Mouse (Mus musculus) kidney, embryonic 16.5 days (tissue): ENCODE results near the gene Gm20388. TPM values are rescaled to one million over a fixed set of nuclear protein-coding genes. Genes with fewer than 3 reads are reported as not detected.

Experiments used
- ATAC-seq: fragments of 200-750 bp; cut with Nextera tagmentation; 2 replicates; pipeline ENCODE4 v1.8.0; 2017; ENCODE audit warnings: moderate TSS enrichment; ENCODE audit not compliant: low FRiP score, low TSS enrichment
- H3K27ac ChIP-seq: fragments of 300-500 bp; sonication (generic); 2 replicates; pipeline ENCODE4 v1.5.1; 2014; ENCODE audit warnings: low read length
- H3K27me3 ChIP-seq: fragments of 300-500 bp; sonication (generic); 2 replicates; pipeline ENCODE4 v1.6.1; 2014; ENCODE audit warnings: low read length, control low read depth, mixed read lengths; ENCODE audit not compliant: insufficient read depth
- H3K36me3 ChIP-seq: fragments of 300-500 bp; sonication (generic); 2 replicates; pipeline ENCODE4 v1.6.1; 2014; ENCODE audit warnings: low read length, control low read depth, mixed read lengths; ENCODE audit not compliant: insufficient read depth
- H3K4me1 ChIP-seq: fragments of 300-500 bp; sonication (generic); 2 replicates; pipeline ENCODE4 v1.6.1; 2014; ENCODE audit warnings: low read length, control low read depth, mixed read lengths; ENCODE audit not compliant: insufficient read depth
- H3K4me2 ChIP-seq: fragments of 300-500 bp; sonication (generic); replicated peaks from 2 replicates; pipeline ENCODE4 v1.6.1; 2014; ENCODE audit warnings: low read depth, low read length
- H3K4me3 ChIP-seq: fragments of 300-500 bp; sonication (generic); 2 replicates; pipeline ENCODE4 v1.5.1; 2014; ENCODE audit warnings: mild to moderate bottlenecking, low read length
- H3K9ac ChIP-seq: fragments of 300-500 bp; sonication (generic); replicated peaks from 2 replicates; pipeline ENCODE4 v1.6.1; 2014; ENCODE audit warnings: low read length
- H3K9me3 ChIP-seq: fragments of 300-500 bp; sonication (generic); 2 replicates; pipeline ENCODE4 v1.6.1; 2016; ENCODE audit warnings: low read length, control low read depth
- WGBS: fragments of 180-500 bp; shearing (Covaris S2); extraction: QIAGEN DNeasy Blood & Tissue Kit; methylation state at CpG from one replicate; pipeline ENCODE4 v1.1.7; 2014; 5-methylcytosine and 5-hydroxymethylcytosine counted together
- polyA plus RNA-seq: library from polyadenylated mRNA; unstranded; fragments of >200 nt; fragmentation: Nextera tagmentation; extraction: Ambion mirVana; gene quantifications from 2 replicates; pipeline ENCODE4 v1.2.1, GENCODE M21; 2015

Gene Gm20388
- polyA plus RNA-seq, 1 experiment from 2014 or later, result 7.7 TPM

- no peak for ATAC-seq
- peaks cover 6% of the 10 kb centered on the region; the same call in 1 of the 2 replicates for H3K4me1 ChIP-seq
- H3K36me3 ChIP-seq, result no peaks in the 10 kb centered on the region
- no peak overlapping the region for H3K4me2 ChIP-seq
- H3K27me3 ChIP-seq, result 0 out of 2 replicates have a peak, but pooled peaks cover 2% of the 10 kb centered on the region
- 0 out of 2 replicates have a peak overlapping the region, but pooled peaks have one; percentile 69 for H3K9ac ChIP-seq
- H3K27ac ChIP-seq, result no peak overlapping the region
- no peak overlapping the region for H3K4me3 ChIP-seq
- 70% methylated on average over 7 of the region's 7 CpGs for WGBS
- H3K9me3 ChIP-seq, result no peaks in the 10 kb centered on the region
Observed at GRCm38 (mm10) chr8:121851716-121852115, 1941.1 kb downstream of the Gm20388 start.

GRCm38 (mm10) chr8:121852464-121852863 lies 1941.8 kb downstream of the Gm20388 start:
- Histone ChIP-seq H3K27ac (no peak overlapping the region), H3K4me2 (no peak overlapping the region), H3K27me3 (0 out of 2 replicates have a peak, but pooled peaks cover 2% of the 10 kb centered on the region), H3K4me1 (peaks cover 11% of the 10 kb centered on the region), H3K36me3 (no peaks in the 10 kb centered on the region), H3K4me3 (no peak overlapping the region), H3K9ac (no peak overlapping the region), H3K9me3 (no peaks in the 10 kb centered on the region)
- WGBS, result 62% methylated on average over 7 of the region's 7 CpGs
- no peak for ATAC-seq

GRCm38 (mm10) chr8:121853586-121853985 lies 1942.9 kb downstream of the Gm20388 start:
- 0 out of 2 replicates have a peak, but pooled peaks cover 2% of the 10 kb centered on the region for H3K27me3 ChIP-seq
- H3K9ac ChIP-seq, result no peak overlapping the region
- WGBS, result 83% methylated on average over 2 of the region's 2 CpGs
- ATAC-seq, result no peak
- no peak overlapping the region for H3K4me2 ChIP-seq
- no peaks in the 10 kb centered on the region for H3K36me3 ChIP-seq
- peaks cover 15% of the 10 kb centered on the region for H3K4me1 ChIP-seq
- H3K9me3 ChIP-seq, result no peaks in the 10 kb centered on the region
- no peak overlapping the region for H3K4me3 ChIP-seq
- H3K27ac ChIP-seq, result no peak overlapping the region

- no peak overlapping the region for H3K9ac ChIP-seq
- no peaks in the 10 kb centered on the region for H3K27me3 ChIP-seq
- 70% methylated on average over 14 of the region's 14 CpGs for WGBS
- H3K9me3 ChIP-seq, result no peaks in the 10 kb centered on the region
- no peak overlapping the region for H3K4me3 ChIP-seq
- H3K36me3 ChIP-seq, result no peaks in the 10 kb centered on the region
- ATAC-seq, result no peak
- H3K27ac ChIP-seq, result no peak overlapping the region
- H3K4me1 ChIP-seq, result peaks cover 9% of the 10 kb centered on the region; the same call in 1 of the 2 replicates
- no peak overlapping the region for H3K4me2 ChIP-seq
Observed at GRCm38 (mm10) chr8:121856071-121856746, 1945.6 kb downstream of the Gm20388 start.

- no peak; the same call in 1 of the 2 replicates for ATAC-seq
- Histone ChIP-seq H3K27ac (no peak overlapping the region), H3K4me3 (no peak overlapping the region), H3K27me3 (no peaks in the 10 kb centered on the region), H3K9me3 (no peaks in the 10 kb centered on the region), H3K4me2 (no peak overlapping the region), H3K4me1 (peaks cover 9% of the 10 kb centered on the region; the same call in 1 of the 2 replicates), H3K9ac (no peak overlapping the region), H3K36me3 (no peaks in the 10 kb centered on the region)
- WGBS, result 47% methylated on average over 9 of the region's 9 CpGs
Observed at GRCm38 (mm10) chr8:121857331-121857730, 1946.7 kb downstream of the Gm20388 start.

GRCm38 (mm10) chr8:121857747-121858146 lies 1947.1 kb downstream of the Gm20388 start:
- H3K4me2 ChIP-seq, result no peak overlapping the region
- H3K4me1 ChIP-seq, result peaks cover 9% of the 10 kb centered on the region; the same call in 1 of the 2 replicates
- no peak for ATAC-seq
- no peaks in the 10 kb centered on the region for H3K9me3 ChIP-seq
- no peaks in the 10 kb centered on the region for H3K27me3 ChIP-seq
- H3K9ac ChIP-seq, result no peak overlapping the region
- no peak overlapping the region for H3K4me3 ChIP-seq
- no peak overlapping the region for H3K27ac ChIP-seq
- WGBS, result 72% methylated on average over 2 of the region's 2 CpGs
- H3K36me3 ChIP-seq, result no peaks in the 10 kb centered on the region

GRCm38 (mm10) chr8:121861276-121861675 lies 1950.6 kb downstream of the Gm20388 start:
- no peak for ATAC-seq
- 41% methylated on average over 6 of the region's 6 CpGs for WGBS

GRCm38 (mm10) chr8:121861806-121862548 lies 1951.3 kb downstream of the Gm20388 start:
- H3K36me3 ChIP-seq, result no peaks in the 10 kb centered on the region
- H3K4me3 ChIP-seq, result no peak overlapping the region
- WGBS, result 67% methylated on average over 11 of the region's 12 CpGs

More at GRCm38 (mm10) chr8:121861276-121861675, 1950.6 kb downstream of the Gm20388 start:
- Histone ChIP-seq H3K4me1 (peaks cover 9% of the 10 kb centered on the region; the same call in 1 of the 2 replicates), H3K9ac (no peak overlapping the region), H3K27me3 (no peaks in the 10 kb centered on the region), H3K27ac (no peak overlapping the region), H3K36me3 (no peaks in the 10 kb centered on the region), H3K9me3 (no peaks in the 10 kb centered on the region), H3K4me3 (no peak overlapping the region), H3K4me2 (no peak overlapping the region)

GRCm38 (mm10) chr8:121865356-121865755 lies 1954.7 kb downstream of the Gm20388 start:
- Histone ChIP-seq H3K4me3 (no peak overlapping the region), H3K9ac (no peak overlapping the region), H3K27me3 (no peaks in the 10 kb centered on the region), H3K27ac (no peak overlapping the region), H3K4me2 (no peak overlapping the region), H3K36me3 (no peaks in the 10 kb centered on the region), H3K9me3 (no peaks in the 10 kb centered on the region), H3K4me1 (no peaks in the 10 kb centered on the region)
- no peak for ATAC-seq
- WGBS, result 57% methylated on average over 8 of the region's 8 CpGs

More at GRCm38 (mm10) chr8:121861806-121862548, 1951.3 kb downstream of the Gm20388 start:
- ATAC-seq, result no peak
- Histone ChIP-seq H3K9ac (no peak overlapping the region), H3K27me3 (no peaks in the 10 kb centered on the region), H3K4me1 (peaks cover 7% of the 10 kb centered on the region; the same call in 1 of the 2 replicates), H3K27ac (no peak overlapping the region), H3K9me3 (no peaks in the 10 kb centered on the region), H3K4me2 (no peak overlapping the region)
